Mouse (Mus musculus): ENCODE measurements around the gene Grtp1.

Grtp1 gene

DNA sequence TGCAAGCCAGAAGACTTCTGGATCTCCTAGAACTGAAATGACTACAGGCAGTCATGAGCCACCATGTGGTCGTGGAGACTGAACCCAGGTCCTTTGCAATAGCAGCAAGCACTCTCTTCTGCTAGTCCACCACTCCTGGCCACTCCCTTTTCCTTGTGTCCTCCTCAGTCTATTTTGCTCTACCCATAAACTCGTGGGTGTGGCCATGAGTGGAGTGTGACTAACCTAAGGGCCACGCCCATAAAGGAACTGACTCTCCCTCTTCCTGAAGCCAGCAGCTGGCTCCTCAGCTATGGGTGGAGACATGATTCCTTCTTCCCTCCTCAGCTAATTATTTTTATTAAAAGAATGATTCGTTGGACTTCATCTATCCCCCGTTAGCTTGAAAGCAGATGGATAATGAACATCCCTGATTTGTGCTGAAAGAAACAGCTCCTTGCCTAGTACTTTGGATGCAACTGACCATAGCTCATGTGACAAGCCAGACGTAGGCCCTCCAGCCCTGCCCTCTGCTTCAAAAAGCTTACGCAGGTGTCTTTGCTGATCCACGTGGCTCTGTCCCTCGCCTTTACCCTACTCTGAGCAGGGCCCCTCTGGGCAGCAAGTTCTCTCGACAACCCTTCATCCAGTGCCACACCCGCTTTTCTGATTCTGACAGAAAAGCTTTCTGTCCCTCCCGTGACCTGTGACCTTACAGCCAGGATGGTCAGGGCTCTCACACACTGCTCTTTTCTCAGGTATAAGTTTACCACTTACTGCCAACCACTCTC, 4.1 kb upstream of the Grtp1 start:
- DNase-seq (ENCODE audit: low read depth, low spot score): no peak

DNA sequence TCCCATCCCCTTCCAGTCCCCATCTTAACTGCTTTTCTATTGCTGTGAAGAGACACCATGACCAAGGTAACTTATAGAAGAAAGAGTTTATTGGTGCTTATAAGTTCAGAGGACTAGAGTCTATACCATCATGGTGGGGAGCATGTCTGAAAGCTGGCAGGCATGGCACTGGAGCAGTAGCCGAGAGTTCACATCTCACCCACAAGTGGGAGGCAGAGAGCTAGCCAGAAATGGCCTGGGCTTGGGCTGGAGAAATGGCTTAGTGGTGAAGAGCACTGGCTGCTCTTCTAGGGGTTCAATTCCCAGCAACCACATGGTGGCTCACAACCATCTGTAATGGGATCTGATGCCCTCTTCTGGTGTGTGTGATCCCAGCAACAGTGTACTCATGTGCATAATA, 3.1 kb upstream of the Grtp1 start:
- no peak for DNase-seq (ENCODE audit: low read depth, low spot score)

DNA sequence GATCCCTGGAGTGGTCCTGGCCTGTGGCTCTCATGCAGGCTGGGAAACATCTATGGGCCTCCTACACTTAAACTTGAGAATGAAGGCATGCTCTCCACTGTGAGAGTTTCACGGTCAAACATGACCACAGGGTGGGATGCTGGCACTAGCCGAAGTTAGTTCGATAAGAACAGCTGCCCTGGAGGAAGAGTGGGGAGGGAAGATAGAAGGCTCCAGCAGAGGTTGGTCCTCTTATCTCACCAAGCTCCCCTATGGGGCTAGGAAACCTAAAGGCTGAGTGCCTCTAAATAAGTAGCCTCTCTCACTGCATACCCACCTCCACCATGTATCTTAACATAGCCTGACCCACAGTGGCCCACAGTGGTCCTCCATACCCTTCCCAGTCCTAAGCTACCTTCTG, 2.4 kb upstream of the Grtp1 start:
- DNase-seq (ENCODE audit: low read depth, low spot score): no peak

DNA sequence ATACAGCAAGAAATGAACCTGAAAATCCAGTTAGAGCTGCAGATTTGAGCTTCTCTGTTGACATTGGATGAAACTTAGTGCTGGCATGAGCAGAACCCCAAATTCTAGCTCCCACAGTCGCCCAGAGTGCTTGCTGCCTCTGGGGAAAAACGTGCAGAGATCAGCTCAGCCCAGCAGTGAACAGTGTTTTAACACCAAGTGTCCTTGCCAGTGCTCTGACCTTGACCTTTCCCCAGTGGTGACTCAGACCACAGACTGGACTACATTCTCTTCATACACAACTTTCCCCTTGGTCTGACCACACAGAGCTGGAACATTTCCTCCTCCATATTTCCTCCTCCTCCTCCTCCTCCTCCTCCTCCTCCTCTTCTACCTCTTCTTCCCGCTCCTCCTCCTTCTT, 1.6 kb upstream of the Grtp1 start:
- no peak for DNase-seq (ENCODE audit: low read depth, low spot score)

DNA sequence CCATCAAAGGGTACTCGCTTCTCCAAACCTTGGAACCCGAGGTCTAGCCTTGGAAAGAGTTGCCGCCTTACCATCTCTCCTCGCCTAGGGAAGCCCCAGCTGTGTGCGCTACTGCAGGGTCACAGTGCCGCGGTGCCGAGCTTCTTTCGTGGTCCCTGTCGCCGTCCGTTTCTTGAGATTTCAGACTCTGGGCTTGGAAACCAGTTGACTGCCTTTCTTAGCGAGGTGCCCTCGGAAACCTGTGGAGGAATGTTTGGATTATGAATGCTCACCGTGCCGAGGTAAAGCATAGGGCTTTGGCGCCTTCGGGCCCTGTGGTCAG, 554 bp upstream of the Grtp1 start:
- DNase-seq (ENCODE audit: low read depth, low spot score): no peak

DNA sequence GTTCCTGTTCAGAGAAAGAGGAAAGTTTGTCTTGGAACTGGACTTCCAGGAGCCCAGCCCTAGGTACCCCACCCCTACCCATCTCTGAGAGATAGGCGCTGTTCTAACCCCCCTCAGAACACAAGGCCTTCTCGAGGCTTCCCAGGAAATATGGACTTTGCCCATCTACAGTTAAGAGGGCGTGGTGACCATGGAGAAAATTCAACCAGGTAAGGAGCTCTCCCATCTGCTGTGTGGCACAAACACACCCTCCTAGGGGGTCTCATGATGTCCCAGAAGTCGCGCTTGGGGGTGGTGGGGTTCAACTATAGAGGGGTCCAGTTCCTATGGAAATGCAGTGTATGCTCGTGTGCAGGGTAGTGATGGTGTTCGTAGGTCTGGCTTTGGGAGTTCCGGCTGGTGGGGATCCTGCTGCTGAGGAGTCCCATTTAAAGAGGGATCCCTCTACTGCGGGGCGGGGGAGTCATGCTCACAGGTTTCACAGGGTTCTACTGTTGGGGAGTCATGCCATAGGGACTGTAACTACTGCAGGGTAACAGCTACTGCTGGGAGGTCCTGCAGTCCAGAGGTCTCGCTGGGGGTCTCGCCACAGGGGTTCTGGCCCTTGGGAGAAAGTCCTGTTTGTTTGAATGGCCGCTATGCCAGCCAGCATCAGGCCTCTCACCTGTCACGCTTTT, 897 bp downstream of the Grtp1 start:
- DNase-seq (ENCODE audit: low read depth, low spot score): no peak

DNA sequence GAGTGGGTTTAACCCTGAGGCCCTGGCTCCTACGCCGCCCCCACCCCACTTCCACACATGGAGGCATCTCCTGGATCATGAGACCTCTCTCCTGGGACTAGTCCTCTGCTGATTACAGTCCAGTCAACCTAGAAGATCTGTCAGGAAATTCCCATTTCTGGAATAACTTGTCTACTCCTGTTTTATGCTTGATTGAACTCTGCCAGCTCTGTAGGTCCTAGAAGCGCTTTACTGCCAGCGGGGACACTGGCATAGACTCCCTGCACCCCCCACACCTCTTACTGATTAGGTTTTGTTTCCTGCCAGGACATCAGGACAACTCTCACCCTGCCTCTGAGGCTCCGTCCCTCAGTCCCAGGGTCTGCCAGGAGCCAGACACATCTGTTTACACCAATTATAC, 2.9 kb downstream of the Grtp1 start:
- no peak for DNase-seq (ENCODE audit: low read depth, low spot score)

DNA sequence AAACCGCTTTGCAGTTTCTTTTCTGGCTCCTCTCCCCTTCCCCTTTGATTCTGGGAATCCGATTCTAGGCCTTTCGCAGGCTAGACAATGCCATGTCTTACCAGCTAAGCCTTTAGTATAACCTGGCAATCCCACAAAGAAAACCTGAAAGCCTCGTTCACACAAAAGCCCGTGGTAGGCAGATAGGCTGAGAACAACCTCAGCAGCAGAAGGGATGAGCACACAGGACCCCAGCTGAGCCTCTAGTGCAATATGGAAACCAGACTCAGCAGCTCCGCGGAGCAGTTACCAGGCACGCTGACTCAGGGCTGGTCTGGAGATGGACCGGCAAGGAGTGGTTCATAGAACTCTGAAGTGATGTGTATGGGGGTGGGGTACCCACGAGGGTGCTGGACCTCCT, 5.6 kb downstream of the Grtp1 start:
- DNase-seq (ENCODE audit: low read depth, low spot score): no peak

DNA sequence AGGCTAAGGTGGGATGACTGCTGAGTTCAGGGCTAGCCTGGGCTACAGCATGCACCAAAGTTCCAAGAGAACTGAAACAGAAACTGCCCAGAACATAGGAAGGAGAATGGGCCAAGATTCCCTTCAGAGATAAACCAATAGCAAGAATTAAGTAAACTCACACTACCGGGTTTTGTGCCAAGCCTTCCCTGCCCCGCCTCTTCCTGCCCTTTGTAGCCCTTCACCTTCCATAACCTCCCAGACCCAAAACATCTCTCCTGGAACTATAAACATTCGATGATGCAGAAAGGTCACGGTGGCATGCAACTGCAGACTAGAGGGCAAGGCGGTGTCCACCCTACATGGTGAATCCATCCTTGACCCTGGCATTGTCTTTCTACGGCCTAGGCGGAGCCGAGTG, 10.2 kb downstream of the Grtp1 start:
- no peak for DNase-seq (ENCODE audit: low read depth, low spot score)

DNA sequence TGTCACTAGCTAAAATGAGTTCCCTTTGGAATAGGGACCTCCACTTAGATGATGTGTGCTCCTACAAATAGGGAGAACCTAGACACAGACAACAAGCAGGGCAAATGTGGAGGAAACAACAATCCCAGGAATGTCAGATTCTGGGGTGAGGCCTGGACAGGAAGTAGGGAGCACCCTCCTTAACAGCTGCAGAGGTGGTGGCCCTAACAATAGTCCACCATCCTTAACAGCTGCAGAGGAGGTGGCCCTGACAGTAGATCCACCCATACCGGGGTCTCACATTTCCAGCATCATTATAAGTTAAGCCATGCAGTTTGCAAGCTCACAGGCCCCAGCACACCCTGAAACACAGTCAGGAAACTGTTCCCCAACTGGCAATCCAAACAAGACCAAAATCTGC, 11.6 kb downstream of the Grtp1 start:
- no peak for DNase-seq (ENCODE audit: low read depth, low spot score)

DNA sequence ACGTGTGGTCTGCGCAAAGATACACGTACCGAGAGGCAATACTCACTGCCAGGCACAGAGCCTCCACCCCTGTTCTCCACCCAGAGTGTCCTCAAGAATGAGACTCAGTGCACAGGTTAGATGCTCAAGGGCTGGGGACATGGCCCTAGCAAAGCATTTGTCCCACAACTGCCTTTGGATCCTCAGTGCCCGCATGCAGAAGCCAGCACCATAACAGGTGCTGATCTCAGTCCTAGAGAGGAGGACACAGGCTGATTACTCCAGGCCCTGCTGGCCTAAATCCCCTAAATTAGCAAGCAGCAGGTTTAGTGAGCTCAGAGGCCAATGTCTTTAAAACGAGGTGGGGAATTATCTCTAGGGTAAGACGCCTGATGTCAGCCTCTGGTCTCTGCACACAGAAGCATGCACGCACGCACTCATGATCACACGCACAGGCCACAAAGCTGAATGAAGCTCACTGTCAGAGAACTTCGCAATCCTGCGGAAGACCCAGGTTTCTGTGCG, 12.3 kb downstream of the Grtp1 start:
- no peak for DNase-seq (ENCODE audit: low read depth, low spot score)

DNA sequence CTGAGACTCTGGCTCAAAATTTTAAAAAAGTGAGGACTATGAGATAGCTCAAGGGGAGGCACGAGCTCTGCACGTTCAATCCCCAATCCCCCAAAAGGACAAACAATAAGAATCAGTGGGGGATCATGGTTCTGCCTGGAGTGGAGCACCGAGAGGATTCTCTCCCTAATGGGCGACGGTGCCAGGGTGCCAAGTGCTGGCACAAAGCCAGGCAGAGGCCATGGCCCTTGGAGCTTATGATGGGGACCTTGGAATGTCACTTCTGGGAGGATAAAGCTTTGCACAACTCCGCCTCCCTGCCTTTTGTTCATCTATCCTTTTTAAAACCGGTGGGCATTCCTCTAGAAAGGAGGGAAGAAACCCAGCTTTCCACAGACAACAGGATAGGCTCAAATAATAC, 12.8 kb downstream of the Grtp1 start:
- DNase-seq (ENCODE audit: low read depth, low spot score): no peak

DNA sequence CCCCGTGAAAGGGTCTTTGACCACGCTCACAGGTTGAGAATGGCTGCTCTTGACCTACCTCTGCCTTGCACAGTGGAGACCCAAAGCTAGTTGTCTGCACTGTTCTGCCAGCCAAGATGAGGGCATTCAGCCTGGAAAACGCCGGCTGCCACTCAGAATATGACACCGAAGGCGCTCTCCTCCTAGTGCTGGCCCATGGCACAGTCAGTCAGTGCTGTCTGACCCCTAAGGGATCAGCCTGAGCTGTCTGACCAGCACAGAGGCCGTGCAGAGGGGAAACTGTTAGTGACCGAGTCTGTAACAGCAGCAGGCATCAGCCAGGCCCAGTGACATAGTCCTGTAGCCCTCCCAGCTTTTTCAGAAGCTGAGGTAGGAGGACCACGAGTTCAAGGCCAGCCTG, 13.2 kb downstream of the Grtp1 start:
- DNase-seq (ENCODE audit: low read depth, low spot score): no peak

DNA sequence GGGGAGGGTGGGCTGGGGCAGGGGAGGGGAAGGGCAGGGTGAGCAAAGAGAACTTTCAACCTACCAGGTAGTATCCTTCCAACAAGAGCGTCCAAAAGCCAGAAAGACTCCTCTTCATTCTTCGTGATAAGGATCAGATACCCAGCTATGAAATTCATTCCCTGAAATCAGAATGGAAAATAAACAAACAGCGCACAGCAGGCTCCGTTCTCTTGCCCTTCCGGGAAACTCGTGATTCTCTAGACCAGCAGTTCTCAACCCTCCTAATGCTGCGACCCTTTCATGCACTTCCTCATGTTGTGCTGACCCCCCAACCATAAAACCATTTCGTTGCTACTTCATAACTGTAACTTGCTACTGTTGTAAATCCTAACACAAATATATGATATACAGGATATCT, 13.6 kb downstream of the Grtp1 start:
- DNase-seq (ENCODE audit: low read depth, low spot score): no peak

DNA sequence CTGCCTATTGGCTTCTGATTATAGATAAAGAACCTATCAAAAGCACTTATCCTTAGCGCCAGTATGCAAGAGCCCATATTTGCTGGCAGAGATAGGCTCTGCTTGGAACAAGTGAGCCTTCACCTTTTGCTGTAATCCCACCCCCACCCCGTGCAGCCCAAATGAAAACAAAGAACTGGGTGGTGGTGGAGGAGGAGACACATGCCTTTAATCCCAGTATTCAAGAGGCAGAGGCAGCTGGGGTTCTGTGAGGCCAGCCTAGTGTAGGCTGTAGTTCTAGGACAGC, 18.8 kb downstream of the Grtp1 start:
- DNase-seq (ENCODE audit: low read depth, low spot score): no peak

DNA sequence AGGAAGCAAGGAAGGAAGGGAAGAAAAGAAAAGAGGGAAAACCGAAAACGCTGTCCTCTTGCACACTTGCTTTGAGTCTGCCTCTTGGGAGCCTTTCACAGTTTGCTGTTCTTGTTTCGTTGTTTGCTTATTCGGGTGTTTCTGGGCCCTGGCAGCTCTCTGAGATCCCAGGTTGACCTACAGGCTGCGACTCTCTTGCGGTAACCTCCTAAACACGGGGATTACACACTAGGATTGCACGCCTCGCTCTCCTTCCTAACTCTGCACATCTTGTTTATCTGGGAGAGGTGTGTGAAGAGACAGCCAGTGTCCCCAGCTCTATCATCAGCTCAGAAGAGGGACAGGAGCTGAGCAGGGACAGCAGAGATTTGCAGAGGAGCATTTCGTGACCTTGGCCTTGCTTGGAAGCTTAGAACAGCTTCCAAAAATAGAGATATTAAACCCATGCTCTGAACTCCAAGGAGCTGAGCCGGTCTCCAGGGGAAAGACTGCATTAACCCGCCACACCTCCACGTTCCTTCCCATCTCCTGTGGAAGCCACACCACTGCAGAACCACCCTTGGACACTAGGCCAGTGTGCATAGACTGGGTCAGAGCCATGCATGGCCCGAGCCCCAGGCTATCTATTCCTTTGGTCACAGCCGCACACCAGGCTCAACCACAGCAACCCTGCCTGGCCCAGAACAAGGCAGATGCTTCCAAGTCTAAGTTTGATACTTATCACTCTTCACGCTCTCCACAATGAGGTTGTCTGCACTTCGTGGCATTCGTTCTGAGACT, 19.3 kb downstream of the Grtp1 start:
- DNase-seq (ENCODE audit: low read depth, low spot score): no peak

DNA sequence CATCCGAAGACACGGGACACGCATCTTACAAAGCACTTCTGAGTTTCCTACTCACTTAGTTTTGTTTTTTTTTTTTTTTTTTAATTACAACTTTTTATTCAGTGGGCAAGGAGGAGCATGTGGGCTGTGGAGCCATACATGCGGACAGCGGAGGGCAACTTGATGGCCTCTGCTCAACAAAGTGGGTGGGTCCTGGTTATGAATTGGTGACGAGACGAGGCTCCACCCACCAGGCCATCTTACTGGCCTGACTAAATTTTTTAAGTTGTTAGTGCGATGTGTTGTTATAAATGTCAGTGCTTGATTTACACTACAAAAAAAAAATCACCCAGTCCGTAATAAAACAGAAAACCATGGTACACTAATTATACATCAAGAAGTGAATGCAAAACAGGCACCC, 20.0 kb downstream of the Grtp1 start:
- no peak for DNase-seq (ENCODE audit: low read depth, low spot score)

DNA sequence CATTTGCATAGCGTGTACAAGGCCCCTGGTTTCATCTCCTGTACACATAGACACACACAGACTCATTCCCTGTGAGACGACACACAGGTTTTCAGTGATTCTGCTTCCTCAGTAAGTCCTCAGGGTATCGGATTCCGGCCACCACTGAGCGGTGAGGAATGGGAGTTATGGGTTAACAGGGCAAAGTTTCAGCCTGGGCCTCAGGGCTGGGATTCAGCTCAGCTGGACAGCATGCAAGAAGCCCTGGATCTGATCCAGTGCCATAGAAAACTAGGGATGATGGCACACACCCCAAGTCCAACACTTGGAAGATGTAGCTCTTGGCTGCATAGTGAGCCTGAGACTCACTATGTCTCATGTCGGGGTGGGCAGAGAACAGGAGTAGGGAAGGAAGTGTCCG, 20.5 kb downstream of the Grtp1 start:
- no peak for DNase-seq (ENCODE audit: low read depth, low spot score)

DNA sequence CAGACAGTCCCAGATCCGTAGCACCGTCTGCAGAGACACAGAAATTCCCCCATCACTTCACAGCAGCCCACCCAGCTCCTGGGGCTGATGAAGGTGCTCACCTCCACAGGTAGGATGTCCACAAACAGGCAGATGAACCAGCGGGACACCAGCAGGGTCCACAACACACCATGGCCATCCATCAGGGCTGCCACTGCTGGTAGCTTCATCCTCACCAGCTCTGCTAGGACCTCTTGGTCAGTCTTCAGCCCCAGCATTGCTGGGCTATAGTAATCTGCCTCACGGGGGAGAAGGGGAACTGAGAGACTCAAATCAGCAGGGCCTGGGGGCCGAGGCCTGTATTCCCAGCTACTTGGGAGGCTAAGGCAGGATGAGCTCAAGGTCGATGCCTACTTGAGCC, 20.9 kb downstream of the Grtp1 start:
- DNase-seq (ENCODE audit: low read depth, low spot score): no peak

DNA sequence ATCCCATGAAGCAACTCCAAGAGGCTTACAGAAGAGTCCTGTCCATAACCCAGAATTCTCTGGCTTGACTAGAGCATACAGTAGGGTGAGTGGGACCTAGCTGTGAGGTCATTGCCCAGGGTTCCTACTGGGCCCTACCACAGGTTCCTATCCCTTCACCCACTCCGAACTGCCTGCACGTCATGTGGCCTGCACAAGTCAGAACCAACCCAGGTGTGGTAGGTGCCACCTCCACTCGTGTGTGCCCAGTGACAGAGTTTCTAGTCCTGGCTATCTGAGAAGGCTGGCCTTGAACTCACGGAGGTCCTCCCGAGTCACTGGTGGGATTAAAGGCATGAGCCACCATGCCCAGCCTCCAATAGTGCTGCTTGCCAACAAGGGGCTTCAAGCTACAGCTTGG, 22.3 kb downstream of the Grtp1 start:
- DNase-seq (ENCODE audit: low read depth, low spot score): no peak

DNA sequence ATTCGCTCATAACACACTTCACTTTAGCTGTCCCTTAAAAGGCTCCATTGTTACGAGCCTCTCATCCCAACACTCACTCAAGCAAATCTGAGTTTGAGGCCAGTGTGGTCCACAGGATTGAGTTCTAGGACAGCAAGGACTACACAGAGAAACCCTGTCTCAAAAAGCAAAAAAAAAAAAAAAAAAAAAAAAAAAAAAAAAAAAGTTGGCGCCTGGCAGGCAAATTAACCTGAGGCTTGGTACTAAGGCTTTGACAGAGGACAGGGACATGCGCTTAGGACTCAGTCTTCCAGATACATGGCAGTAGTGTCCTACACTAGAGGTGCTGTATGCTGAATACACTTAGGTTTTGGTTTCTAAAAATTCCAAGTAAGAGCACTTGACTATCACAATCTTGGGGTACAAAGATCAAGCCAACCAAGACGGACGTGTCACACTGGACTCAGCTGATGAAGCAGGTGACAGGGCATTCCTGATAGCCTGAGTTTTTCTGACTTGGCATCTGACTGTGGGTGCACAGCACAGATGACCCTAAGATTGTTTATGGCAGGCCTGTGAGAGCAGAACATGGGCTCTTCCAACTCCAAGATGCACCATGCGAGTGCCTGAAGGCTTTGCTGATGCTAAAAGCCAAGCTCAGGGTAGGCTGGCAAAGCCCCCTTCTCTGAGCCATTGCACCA, 23.1 kb downstream of the Grtp1 start:
- no peak for DNase-seq (ENCODE audit: low read depth, low spot score)

DNA sequence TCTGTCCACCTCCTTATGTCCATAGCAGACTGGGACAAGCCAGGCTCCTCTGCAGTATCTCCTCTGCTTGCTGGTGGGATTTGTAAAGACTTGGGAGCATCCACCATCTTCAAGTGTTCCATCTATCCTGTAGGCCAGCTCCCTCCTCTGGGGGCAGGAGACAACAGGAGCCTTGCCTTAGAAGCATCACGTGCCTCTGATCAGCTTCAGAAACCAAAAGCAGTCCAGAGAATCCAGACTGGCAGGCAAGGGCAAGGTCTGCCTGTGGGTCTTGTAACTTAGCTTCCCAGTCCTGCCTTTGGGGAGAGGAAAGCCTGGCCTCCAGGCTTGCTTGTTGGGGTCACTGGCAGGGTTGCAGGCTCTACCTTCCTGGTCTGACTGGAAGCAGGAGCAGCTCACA, 24.8 kb downstream of the Grtp1 start:
- DNase-seq (ENCODE audit: low read depth, low spot score): no peak

DNA sequence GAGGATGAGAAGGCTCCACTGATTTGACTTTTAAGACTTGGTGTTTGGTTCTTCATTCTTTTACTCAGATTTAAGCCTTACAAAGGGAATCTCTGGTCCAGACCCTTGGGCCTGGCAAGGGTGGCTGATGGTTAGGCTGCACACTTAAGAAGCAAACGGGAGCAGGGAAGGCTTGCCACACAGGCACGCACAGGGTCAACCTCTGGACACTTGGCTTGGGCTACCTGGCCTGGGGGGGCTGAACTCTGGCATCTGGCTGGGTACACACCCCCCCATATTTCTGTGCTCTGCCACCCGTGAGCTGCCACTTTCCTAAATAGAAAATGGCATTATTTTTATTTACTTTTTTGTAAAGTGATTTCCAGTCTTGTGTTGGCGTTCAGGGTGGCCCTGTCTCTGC, 25.6 kb downstream of the Grtp1 start:
- no peak for DNase-seq (ENCODE audit: low read depth, low spot score)
